Mouse (Mus musculus): ENCODE results near the gene Arid1b. TPM values are rescaled to one million over a fixed set of nuclear protein-coding genes. Genes with fewer than 3 reads are reported as not detected.

Arid1b gene
- polyA plus RNA-seq, 1 experiment from 2014 or later: 46.4 TPM

DNA sequence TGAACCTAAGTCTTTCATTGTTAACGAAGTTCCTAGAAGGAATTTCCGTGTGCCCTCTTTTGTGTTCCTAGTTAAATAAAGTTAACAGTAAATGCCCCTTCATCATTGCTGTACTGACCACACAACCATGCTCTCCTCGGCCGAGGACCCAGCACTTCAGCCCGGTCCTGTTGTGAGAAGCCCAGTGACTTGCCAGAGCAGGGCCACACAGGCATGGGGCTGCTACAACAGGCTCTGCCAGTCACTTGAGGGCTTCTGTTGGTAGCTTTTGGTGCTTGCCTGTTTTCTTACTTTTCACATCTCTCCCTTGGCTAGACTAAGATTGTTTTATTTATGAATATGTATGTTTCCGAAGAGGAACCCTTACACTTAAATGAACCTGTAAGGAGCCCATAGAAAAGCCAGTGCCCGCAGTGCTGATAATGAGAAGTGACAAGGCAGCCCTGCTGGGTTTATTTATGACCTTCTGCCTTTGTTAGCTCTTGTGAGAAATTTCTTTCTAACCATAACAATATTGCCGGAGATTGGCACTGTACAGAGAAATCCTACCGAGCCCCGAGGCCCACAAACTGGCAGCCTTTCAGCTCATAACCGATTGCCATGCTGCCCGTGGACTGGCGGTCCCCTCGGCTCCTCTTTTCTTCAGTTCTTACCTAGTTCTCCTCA lies 234.0 kb downstream of the Arid1b start:
- no peaks in the 10 kb centered on the region for H3K27me3 ChIP-seq
- DNase-seq (ENCODE audit: low read depth, low spot score): no peak
- POLR2A ChIA-PET: no interaction called here
- CTCF ChIA-PET: no interaction called here
- no peak for ATAC-seq
- no peak for TF ChIP-seq CTCF (IDR thresholded peaks at IDR 0.05)
- in situ Hi-C loops (cut with MboI; ENCODE audit: low pct_unique_long_range_greater_than_20kb): no loop called here

DNA sequence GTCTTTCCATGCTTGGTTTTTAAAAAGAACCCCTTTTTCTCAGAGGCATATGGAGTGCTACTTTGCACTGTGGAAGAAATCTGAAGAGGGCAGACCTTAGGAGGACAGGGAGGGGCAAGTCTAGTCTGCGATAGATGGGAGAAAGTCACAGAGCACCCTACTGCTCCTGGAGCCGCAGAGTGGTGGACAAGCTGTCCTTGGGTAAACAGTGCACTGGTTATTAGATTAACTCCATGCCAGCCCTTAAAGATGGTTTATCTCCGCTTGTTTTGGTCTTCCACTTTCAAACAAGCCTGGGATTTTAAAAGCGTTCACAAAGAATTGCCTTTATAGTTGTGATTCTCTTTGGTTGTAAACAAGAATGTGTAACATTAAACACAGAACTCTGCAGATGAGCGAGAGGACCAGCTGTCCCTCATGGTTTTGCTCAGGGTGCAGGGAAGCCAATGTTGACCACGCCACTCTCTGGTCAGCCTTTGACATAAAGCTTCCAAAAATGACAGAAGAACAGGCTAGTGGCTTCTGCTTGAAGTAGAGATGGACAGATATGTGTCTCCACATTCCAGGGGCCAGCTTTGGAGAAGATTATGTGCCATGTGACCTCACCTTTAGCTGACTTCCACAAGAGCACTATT lies 234.6 kb downstream of the Arid1b start:
- ChIA-PET CTCF (no interaction called here), POLR2A (no interaction called here)
- DNase-seq (ENCODE audit: low read depth, low spot score): no peak
- ATAC-seq: no peak
- no peak for TF ChIP-seq CTCF (IDR thresholded peaks at IDR 0.05)
- in situ Hi-C loops (cut with MboI; ENCODE audit: low pct_unique_long_range_greater_than_20kb): no loop called here
- no peaks in the 10 kb centered on the region for H3K27me3 ChIP-seq

DNA sequence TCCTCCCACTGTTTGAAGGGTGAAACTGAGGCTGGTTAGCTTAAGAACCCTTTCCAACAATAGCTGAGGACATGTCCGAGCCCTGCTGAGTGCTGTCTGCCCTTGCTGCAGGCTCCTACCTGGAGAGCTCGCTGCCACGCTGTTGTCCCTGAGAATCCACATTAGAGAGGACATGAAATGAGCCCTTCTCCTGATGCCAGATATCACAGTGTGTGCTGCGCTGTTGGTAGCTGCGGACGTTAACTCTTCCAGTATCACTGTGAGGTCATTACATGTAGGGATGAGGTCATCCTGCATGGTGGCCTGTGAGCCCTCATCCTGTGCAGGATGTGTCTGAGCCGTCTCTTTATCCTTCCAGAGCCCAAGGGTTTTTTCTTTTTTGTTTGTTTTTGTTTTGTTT lies 235.9 kb downstream of the Arid1b start:
- no peaks in the 10 kb centered on the region for H3K27me3 ChIP-seq
- ATAC-seq (no peak), DNase-seq (ENCODE audit: low read depth, low spot score) (no peak)
- CTCF ChIA-PET: interaction anchor here (1.3 kb wide), 1 partner anchor 13 kb away, joined by 3 read pairs; no protein-coding TSS in a partner anchor
- in situ Hi-C loops (cut with MboI; ENCODE audit: low pct_unique_long_range_greater_than_20kb): no loop called here
- TF ChIP-seq CTCF (IDR thresholded peaks at IDR 0.05): no peak
- POLR2A ChIA-PET: no interaction called here

DNA sequence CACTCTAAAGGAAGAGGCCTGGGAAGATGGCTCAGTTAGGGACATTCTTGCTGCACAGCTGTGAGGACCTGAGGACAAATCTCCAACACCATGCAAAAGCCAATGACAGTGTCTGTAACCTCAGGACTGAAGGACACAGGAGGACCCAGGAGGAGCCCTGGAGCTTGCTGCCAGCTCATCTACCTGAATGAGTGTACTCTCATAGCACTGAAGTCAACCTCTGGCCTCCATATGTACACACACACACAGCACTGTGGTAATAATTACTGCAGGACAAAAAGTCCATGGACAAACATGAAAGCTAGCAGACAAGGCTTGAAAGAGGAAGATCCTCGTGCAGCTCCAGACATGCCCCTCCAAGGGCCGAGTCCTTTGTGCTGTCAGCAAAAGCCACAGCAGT lies 238.0 kb downstream of the Arid1b start:
- in situ Hi-C loops (cut with MboI; ENCODE audit: low pct_unique_long_range_greater_than_20kb): no loop called here
- DNase-seq (ENCODE audit: low read depth, low spot score) (no peak), ATAC-seq (no peak)
- no peak for TF ChIP-seq CTCF (IDR thresholded peaks at IDR 0.05)
- no peaks in the 10 kb centered on the region for H3K27me3 ChIP-seq
- CTCF ChIA-PET: interaction anchor here (0.9 to 1.4 kb wide), 2 partner anchors 10 to 11 kb away, joined by 3 read pairs; no protein-coding TSS in a partner anchor
- POLR2A ChIA-PET: no interaction called here

DNA sequence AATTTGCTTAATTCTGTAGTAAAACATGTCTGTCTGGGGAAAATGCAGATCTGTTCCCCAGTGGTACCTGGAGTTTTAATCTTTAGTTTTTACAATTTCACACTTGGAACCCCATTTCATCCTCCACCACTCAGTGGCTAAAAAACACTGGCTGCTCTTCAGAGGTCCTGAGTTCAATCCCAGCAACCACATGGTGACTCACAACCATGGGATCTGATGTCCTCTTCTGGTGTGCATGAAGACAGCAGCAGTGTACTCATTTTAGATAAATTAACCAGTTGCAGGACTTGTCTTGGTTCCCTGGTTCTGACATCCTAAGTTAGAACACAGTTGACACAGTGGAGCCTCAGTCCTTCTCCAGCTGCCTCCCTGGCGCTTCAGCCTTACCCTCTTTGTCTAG lies 239.9 kb downstream of the Arid1b start:
- H3K27me3 ChIP-seq: no peaks in the 10 kb centered on the region
- DNase-seq (ENCODE audit: low read depth, low spot score): no peak
- CTCF ChIA-PET: no interaction called here
- TF ChIP-seq CTCF (IDR thresholded peaks at IDR 0.05): no peak
- ATAC-seq: no peak
- in situ Hi-C loops (cut with MboI; ENCODE audit: low pct_unique_long_range_greater_than_20kb): no loop called here
- POLR2A ChIA-PET: no interaction called here

DNA sequence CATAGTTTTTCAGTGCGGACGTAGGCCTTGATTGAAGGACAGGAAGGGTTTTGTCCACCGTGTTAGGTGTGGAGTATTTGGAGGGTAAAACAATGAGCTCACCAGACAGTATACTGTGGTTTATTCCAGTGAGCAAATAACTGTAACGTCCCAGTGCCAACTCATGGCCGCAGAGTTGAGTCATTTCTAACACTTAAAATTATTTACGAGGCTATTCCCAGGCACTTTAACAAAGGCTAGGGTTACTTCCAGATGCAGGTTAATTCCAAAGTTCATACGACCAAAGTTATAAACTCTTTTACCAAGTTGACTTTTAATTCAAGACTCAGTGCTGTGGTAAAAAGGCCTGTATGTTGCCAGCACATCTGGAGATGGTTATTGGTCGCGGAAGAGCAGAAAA lies 240.9 kb downstream of the Arid1b start:
- CTCF ChIA-PET: interaction anchor here (2.1 kb wide), 1 partner anchor 13 kb away, joined by 7 read pairs; no protein-coding TSS in a partner anchor
- peak; percentile 83 for ATAC-seq
- peak; percentile 75 for DNase-seq (ENCODE audit: low read depth, low spot score)
- in situ Hi-C loops (cut with MboI; ENCODE audit: low pct_unique_long_range_greater_than_20kb): no loop called here
- no peak for TF ChIP-seq CTCF (IDR thresholded peaks at IDR 0.05)
- H3K27me3 ChIP-seq: no peaks in the 10 kb centered on the region
- POLR2A ChIA-PET: no interaction called here

DNA sequence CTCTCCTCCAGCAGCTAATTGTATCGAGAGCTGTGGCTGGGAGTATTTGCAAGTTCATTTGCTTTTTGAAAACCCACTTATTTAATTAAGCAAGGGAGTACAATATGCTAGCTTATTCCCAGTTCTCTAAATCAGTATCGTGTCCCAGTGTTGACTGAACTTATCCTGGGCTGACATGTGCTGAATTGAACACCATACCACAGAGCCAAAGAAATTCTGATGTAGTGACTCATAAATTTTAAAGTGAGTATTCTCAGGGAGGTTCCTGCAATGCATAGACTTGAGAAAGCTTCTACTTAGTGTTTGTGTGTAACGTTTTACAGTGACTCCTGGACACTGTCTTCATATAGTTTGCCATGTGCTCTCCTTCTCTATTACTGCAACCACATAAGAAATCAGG lies 243.6 kb downstream of the Arid1b start:
- in situ Hi-C loops (cut with MboI; ENCODE audit: low pct_unique_long_range_greater_than_20kb): no loop called here
- no peaks in the 10 kb centered on the region for H3K27me3 ChIP-seq
- DNase-seq (ENCODE audit: low read depth, low spot score) (no peak), ATAC-seq (peak; percentile 5)
- ChIA-PET POLR2A (no interaction called here), CTCF (interaction anchor here (1.4 kb wide), 1 partner anchor 48 kb away, joined by 3 read pairs; no protein-coding TSS in a partner anchor)
- no peak for TF ChIP-seq CTCF (IDR thresholded peaks at IDR 0.05)

DNA sequence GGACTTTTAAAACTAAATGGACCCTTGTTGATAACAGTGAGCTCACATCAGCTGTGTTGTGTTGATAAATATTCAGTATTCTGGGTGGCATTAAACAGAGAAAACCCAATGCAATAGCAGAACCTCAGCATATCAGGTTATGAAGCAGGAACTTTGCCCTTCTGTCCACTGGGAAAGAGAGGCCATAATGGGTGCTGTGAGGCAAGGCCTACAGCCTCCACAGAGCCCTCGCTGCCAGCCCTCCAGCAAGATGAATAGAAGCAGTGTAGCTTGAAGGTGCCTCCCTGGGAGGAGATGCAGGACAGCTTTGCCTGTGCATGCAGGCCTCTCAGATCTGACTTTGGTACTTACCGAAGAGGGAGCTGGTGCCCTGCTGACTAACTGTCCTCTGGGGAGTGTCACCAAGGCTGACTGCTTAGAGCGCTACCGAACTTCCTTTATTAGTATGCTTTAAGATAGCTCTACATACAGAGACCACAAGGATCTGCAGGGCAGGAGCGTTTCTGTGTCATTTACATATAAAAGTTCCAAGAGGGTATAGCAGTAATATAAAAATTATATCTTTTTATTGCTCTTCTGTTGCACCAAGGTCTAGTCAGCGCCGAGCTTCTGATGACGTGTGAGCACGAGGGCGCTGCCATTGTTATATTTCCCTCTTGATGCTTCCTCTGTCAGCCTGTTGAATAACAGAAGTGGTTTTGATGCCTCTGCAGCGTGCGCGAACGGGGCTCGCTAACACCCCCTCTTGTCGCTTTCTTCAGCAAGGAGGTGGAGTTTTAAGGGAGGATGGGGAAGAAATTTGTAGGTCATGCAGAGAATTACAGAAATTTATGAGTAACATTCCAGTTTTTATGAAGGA lies 244.5 kb downstream of the Arid1b start:
- CTCF ChIA-PET: interaction anchor here (0.8 to 1.8 kb wide), 2 partner anchors 11 to 14 kb away, joined by 3 to 7 read pairs; no protein-coding TSS in a partner anchor

DNA sequence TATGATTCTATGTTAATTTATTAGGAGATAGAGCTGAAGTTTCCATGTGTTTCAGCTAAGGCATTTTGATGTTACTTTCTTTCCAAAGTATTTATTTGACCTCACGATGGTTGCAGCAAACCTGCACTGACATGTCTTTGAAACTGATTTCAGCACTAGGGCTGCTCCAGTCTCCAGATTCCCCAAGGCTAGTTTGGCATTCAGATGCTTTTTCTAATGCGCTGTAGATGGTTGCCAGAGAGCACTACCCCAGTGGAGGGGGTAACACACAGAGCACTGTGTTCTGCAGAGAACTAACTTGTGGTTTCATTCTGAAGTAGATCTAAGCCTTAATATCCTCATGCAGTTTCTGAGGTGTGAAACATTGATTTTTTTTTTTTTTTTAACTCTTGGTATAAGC lies 250.4 kb downstream of the Arid1b start:
- no peak for TF ChIP-seq CTCF (IDR thresholded peaks at IDR 0.05)
- CTCF ChIA-PET: interaction anchor here (0.8 kb wide), 1 partner anchor 13 kb away, joined by 3 read pairs; no protein-coding TSS in a partner anchor

More for the DNA sequence above, 244.5 kb downstream of the Arid1b start:
- in situ Hi-C loops (cut with MboI; ENCODE audit: low pct_unique_long_range_greater_than_20kb): no loop called here
- ATAC-seq (no peak), DNase-seq (ENCODE audit: low read depth, low spot score) (no peak)
- TF ChIP-seq CTCF (IDR thresholded peaks at IDR 0.05): no peak
- POLR2A ChIA-PET: no interaction called here
- H3K27me3 ChIP-seq: no peaks in the 10 kb centered on the region

DNA sequence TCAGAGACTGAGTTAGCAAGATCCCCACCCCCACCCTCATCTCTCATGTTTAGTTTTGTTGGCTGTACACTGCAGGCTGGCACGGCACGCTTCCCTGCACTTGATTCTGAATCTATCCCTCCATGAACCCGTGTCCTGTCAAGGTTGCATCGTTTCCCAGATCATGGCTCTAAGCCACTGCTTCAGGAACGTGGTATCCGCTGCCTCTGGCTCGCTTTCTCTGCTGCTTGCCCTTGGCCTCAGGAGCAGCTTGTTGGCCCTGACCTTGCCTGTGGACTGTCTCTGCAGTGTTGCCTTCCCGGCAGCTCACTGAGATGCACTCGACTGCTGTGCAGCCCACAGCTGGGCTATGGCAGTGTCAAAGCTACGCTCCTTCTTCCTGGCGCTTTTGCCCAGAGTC lies 252.6 kb downstream of the Arid1b start:
- ChIA-PET CTCF (no interaction called here), POLR2A (no interaction called here)
- peak; percentile 40 for ATAC-seq
- H3K27me3 ChIP-seq: no peaks in the 10 kb centered on the region
- in situ Hi-C loops (cut with MboI; ENCODE audit: low pct_unique_long_range_greater_than_20kb): loop anchor here (5.0 kb wide), 1 partner anchor 151 kb away; no protein-coding TSS in a partner anchor
- TF ChIP-seq CTCF (IDR thresholded peaks at IDR 0.05): no peak
- DNase-seq (ENCODE audit: low read depth, low spot score): no peak

More for the DNA sequence above, 250.4 kb downstream of the Arid1b start:
- DNase-seq (ENCODE audit: low read depth, low spot score) (no peak), ATAC-seq (no peak)
- POLR2A ChIA-PET: no interaction called here
- H3K27me3 ChIP-seq: no peaks in the 10 kb centered on the region
- in situ Hi-C loops (cut with MboI; ENCODE audit: low pct_unique_long_range_greater_than_20kb): no loop called here
